Mouse (Mus musculus) heart, embryonic 11.5 days (tissue): ENCODE data around the gene Spock1. TPM values are rescaled to one million over a fixed set of nuclear protein-coding genes. Genes with fewer than 3 reads are reported as not detected.

Source experiments
- ATAC-seq: fragments of 200-750 bp; cut with Nextera tagmentation; replicated peaks from 2 replicates; pipeline ENCODE4 v1.8.0; 2017; ENCODE audit warnings: moderate library complexity; ENCODE audit not compliant: insufficient number of reproducible peaks, low FRiP score, low TSS enrichment
- H3K27ac ChIP-seq: fragments of 300-500 bp; sonication (generic); 2 replicates; pipeline ENCODE4 v1.5.1; 2014; ENCODE audit warnings: mild to moderate bottlenecking, low read depth, low read length
- H3K27me3 ChIP-seq: fragments of 300-500 bp; sonication (generic); 2 replicates; pipeline ENCODE4 v1.6.1; 2014; ENCODE audit warnings: mild to moderate bottlenecking, low read length, mixed read lengths; ENCODE audit not compliant: control insufficient read depth, insufficient read depth
- H3K36me3 ChIP-seq: fragments of 300-500 bp; sonication (generic); 2 replicates; pipeline ENCODE4 v1.6.1; 2014; ENCODE audit warnings: mild to moderate bottlenecking, low read length, moderate library complexity, mixed read lengths; ENCODE audit not compliant: control insufficient read depth, insufficient read depth
- H3K4me1 ChIP-seq: fragments of 300-500 bp; sonication (generic); 2 replicates; pipeline ENCODE4 v1.6.1; 2014; ENCODE audit warnings: low read length; ENCODE audit not compliant: control insufficient read depth, insufficient read depth
- H3K4me2 ChIP-seq: fragments of 300-500 bp; sonication (generic); 2 replicates; pipeline ENCODE4 v1.6.1; 2014; ENCODE audit warnings: mild to moderate bottlenecking, moderate library complexity
- H3K4me3 ChIP-seq: fragments of 300-500 bp; sonication (generic); 2 replicates; pipeline ENCODE4 v1.5.1; 2014; ENCODE audit warnings: low read depth, low read length
- H3K9ac ChIP-seq: fragments of 300-500 bp; sonication (generic); 2 replicates; pipeline ENCODE4 v1.6.1; 2014; ENCODE audit warnings: mild to moderate bottlenecking, low read depth, low read length, moderate library complexity
- H3K9me3 ChIP-seq: fragments of 300-500 bp; sonication (generic); replicated peaks from 2 replicates; pipeline ENCODE4 v1.6.1; 2016; ENCODE audit warnings: low read length; ENCODE audit not compliant: control insufficient read depth
- WGBS: fragments of 180-500 bp; shearing (Covaris S2); extraction: QIAGEN DNeasy Blood & Tissue Kit; methylation state at CpG from one replicate; pipeline ENCODE4 v1.1.7; 2014; ENCODE audit not compliant: insufficient replicate concordance; 5-methylcytosine and 5-hydroxymethylcytosine counted together
- polyA plus RNA-seq: library from polyadenylated mRNA; unstranded; fragments of >200 nt; fragmentation: Nextera tagmentation; extraction: Ambion mirVana; gene quantifications from 2 replicates; pipeline ENCODE4 v1.2.1, GENCODE M21; 2014

Spock1 gene
- polyA plus RNA-seq, 1 experiment from 2014 or later = 0.69 TPM

DNA sequence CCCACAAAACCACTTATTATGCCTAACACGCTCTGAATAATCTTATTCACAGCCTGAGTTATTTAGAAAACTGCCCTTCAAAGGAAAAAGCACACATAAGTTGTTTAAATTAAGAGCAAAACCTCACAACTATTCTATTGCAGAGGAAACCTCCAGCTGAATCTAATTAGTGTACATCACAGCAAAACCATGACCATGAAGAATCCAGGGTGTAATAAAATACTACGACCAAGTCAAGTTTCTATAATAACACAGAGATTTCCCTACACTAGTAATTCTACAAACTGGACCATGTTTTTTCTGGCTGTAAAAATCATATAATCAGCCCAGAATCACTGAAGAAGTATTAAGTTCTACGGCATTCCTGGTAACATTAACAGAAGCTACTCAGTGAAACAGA is 240.5 kb downstream of the Spock1 start:
- no peak for ATAC-seq
- Histone ChIP-seq H3K27me3 (no peaks in the 10 kb centered on the region), H3K9me3 (no peaks in the 10 kb centered on the region), H3K4me3 (no peak overlapping the region), H3K9ac (no peak overlapping the region), H3K27ac (no peak overlapping the region), H3K4me1 (no peaks in the 10 kb centered on the region; the same call in 1 of the 2 replicates), H3K36me3 (no peaks in the 10 kb centered on the region), H3K4me2 (no peak overlapping the region)
- WGBS = 83% methylated on average over 3 of the region's 3 CpGs

DNA sequence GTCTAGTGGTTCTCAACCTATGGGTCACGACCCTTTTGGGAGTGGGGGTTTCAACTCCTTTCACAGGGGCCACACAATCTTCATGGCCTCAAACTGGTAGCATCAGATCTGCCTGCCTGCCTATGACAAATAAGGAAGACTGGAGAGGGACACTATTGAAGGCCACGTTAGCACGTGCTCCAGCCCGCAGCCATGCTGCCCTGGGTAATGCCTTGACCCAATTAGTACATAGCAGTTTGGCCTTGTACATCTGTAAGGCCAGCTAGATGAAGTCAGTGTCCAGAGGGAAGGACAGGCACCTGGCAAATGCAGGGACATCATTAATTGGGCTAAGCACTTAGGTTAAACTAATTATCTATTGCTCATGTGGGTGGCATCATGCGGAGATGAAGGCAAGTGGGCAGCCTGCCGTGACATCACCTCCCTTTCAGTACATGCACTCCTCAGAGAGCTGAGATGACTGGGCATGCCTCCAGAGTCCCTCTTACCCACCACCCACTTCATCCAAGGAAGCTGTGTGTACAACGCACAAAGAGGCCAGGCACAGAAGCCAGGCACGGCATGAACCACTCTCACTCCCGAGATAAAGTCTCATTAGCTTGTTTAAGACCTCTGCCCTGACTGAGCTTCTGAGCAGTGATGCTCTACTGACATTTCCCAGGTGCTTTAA is 241.8 kb downstream of the Spock1 start:
- no peaks in the 10 kb centered on the region for H3K9me3 ChIP-seq
- H3K27ac ChIP-seq = no peak overlapping the region

DNA sequence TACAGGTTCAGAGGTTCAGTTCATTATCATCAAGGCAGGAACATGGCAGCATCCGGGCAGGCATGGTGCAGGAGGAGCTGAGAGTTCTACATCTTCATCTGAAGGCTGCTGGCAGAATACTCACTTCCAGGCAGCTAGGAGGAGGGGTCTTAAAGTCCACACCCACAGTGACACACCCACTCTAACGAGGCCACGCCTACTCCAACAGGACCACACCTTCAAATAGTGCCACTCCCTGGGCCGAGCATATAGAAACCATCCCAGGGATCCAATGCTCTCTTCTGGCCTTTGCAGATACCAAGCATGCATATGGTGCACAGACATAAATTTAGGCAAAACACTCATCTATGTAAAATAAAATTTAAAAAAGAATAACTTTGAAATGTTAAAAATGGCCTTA is 245.6 kb downstream of the Spock1 start:
- peak; percentile 80; the same call in 1 of the 2 replicates for ATAC-seq
- Histone ChIP-seq H3K4me2 (no peak overlapping the region), H3K4me3 (no peak overlapping the region)

More for the DNA sequence above, 241.8 kb downstream of the Spock1 start:
- Histone ChIP-seq H3K4me2 (no peak overlapping the region), H3K9ac (no peak overlapping the region), H3K27me3 (no peaks in the 10 kb centered on the region), H3K36me3 (no peaks in the 10 kb centered on the region), H3K4me3 (no peak overlapping the region), H3K4me1 (no peaks in the 10 kb centered on the region; the same call in 1 of the 2 replicates)
- WGBS = 50% methylated on average over 9 of the region's 9 CpGs
- no peak for ATAC-seq

DNA sequence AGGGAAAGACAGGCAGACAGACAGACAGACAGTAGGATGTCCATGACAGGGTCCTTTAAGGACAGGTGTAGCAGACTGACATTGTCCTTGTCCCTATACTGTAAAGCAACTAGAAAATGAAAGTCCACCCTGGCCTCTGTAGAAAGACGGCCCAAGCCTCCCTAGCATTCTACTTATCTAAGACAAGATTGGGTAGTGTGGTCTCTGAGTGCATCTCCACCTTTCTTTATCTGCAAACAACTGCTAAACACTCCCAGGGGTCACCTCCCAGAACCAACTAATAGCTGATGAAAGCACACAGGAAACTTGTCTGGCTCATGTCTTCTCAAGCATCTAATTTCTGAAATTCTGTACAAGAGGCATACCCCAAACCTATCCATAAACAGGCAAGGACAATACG is 247.6 kb downstream of the Spock1 start:
- Histone ChIP-seq H3K36me3 (no peaks in the 10 kb centered on the region), H3K4me1 (peaks cover 11% of the 10 kb centered on the region; the same call in 1 of the 2 replicates), H3K27ac (peak overlapping the region; percentile 47), H3K9ac (no peak overlapping the region), H3K9me3 (no peaks in the 10 kb centered on the region), H3K27me3 (0 out of 2 replicates have a peak, but pooled peaks cover 5% of the 10 kb centered on the region), H3K4me3 (no peak overlapping the region), H3K4me2 (no peak overlapping the region)
- WGBS = 59% methylated on average over 2 of the region's 2 CpGs
- 0 out of 2 replicates have a peak, but pooled peaks have one; percentile 70 for ATAC-seq

More for the DNA sequence above, 245.6 kb downstream of the Spock1 start:
- no peak overlapping the region for H3K9ac ChIP-seq
- H3K27ac ChIP-seq = no peak overlapping the region
- H3K36me3 ChIP-seq = no peaks in the 10 kb centered on the region
- H3K4me1 ChIP-seq = no peaks in the 10 kb centered on the region; the same call in 1 of the 2 replicates
- no peaks in the 10 kb centered on the region for H3K9me3 ChIP-seq
- H3K27me3 ChIP-seq = no peaks in the 10 kb centered on the region
- WGBS = 64% methylated on average over 4 of the region's 4 CpGs

DNA sequence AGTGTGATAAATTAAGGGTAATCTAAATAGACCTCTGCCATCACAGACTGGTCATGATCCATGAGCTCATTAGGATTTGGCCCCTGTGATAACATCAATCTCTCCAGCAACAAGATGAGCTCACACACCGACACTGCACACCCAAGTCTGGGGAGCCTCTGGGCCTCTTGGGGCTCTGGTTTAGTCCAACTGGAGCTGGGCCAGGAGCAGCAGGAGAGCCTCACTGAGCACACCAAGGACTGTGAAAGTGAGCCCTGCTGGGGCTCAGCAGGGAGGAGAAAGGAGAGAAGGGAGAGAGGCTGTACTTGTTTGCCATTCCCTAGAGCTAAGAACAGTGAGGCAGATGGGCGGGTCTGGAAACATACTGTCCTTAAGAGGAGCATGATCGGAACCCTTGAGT is 248.3 kb downstream of the Spock1 start:
- Histone ChIP-seq H3K27ac (peak overlapping the region; percentile 47; the same call in 1 of the 2 replicates), H3K4me3 (no peak overlapping the region), H3K9ac (peak overlapping the region; percentile 43; the same call in 1 of the 2 replicates), H3K9me3 (no peaks in the 10 kb centered on the region), H3K36me3 (no peaks in the 10 kb centered on the region), H3K4me1 (peaks cover 11% of the 10 kb centered on the region; the same call in 1 of the 2 replicates), H3K4me2 (no peak overlapping the region), H3K27me3 (0 out of 2 replicates have a peak, but pooled peaks cover 5% of the 10 kb centered on the region)
- WGBS = 68% methylated on average over 3 of the region's 3 CpGs
- ATAC-seq = no peak

DNA sequence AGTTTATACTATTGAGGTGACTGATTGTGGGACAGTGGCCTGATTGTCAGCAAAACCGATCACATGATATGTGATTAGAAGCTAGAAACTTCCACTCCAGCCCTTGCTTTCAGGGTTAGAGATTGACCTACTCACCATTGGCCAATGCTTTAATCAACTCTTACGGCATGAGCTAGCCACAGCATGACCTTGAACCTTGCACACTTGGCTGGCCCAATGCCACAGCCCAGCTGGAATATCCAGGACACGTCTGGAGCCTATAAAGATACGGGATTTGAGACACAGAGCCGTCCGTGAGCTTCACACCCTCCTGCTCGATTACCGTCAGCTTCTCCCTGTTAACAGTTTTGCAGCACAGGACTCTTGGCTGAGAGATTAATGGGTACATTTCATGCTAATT is 251.5 kb downstream of the Spock1 start:
- Histone ChIP-seq H3K9me3 (no peaks in the 10 kb centered on the region), H3K4me3 (no peak overlapping the region), H3K36me3 (no peaks in the 10 kb centered on the region), H3K9ac (no peak overlapping the region), H3K27ac (no peak overlapping the region), H3K4me1 (peaks cover 11% of the 10 kb centered on the region; the same call in 1 of the 2 replicates), H3K27me3 (0 out of 2 replicates have a peak, but pooled peaks cover 5% of the 10 kb centered on the region), H3K4me2 (no peak overlapping the region)
- no peak for ATAC-seq
- 72% methylated on average over 8 of the region's 8 CpGs for WGBS

DNA sequence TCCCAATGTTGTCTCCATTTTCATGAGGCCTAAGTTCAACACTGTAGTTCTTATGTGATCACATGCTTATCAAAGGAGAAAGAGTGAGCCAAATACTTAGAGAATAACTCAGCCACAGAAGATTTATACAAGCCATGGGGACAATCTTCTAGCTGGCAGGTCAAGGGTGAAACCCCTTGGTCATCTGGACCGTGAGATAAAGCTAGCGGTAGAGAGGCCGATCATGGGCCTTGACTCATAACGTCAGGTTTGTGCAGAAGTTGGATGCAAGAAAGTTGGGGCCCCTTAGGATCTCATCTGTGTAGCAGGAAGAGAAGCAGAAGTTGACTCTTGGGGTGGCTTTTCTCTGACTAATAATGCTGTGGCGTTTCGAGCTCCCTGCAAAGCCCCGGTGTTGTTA is 253.8 kb downstream of the Spock1 start:
- Histone ChIP-seq H3K4me3 (no peak overlapping the region), H3K36me3 (no peaks in the 10 kb centered on the region), H3K27me3 (0 out of 2 replicates have a peak, but pooled peaks cover 5% of the 10 kb centered on the region), H3K27ac (peak overlapping the region; percentile 37), H3K9ac (no peak overlapping the region), H3K4me1 (peaks cover 11% of the 10 kb centered on the region; the same call in 1 of the 2 replicates), H3K9me3 (no peaks in the 10 kb centered on the region), H3K4me2 (no peak overlapping the region)
- ATAC-seq = peak; percentile 57
- WGBS = 74% methylated on average over 7 of the region's 7 CpGs

DNA sequence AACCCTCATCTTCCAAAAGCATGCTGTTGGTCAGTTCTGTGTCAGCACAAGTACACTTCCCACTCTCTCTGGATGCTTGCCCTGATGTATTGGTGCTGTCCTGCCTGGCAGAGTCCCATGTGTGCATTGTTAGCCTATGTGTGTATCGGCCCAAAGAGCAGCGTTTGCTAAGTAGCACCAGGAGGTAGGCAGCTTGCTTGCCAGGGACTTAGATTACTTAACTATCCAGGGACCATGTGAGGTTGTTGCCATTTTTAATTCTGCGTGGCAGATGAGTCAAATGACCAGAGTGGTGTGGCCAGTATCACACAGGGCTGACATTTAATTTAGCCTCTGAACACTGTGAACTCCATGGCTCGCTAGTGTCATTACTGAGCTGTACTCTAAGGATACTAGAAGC is 256.9 kb downstream of the Spock1 start:
- H3K9ac ChIP-seq = no peak overlapping the region
- no peaks in the 10 kb centered on the region for H3K36me3 ChIP-seq
- H3K4me1 ChIP-seq = peaks cover 6% of the 10 kb centered on the region; the same call in 1 of the 2 replicates
- no peaks in the 10 kb centered on the region for H3K27me3 ChIP-seq
- H3K27ac ChIP-seq = no peak overlapping the region
- H3K4me3 ChIP-seq = no peak overlapping the region
- H3K9me3 ChIP-seq = no peaks in the 10 kb centered on the region
- H3K4me2 ChIP-seq = no peak overlapping the region
- ATAC-seq = no peak
- WGBS = 77% methylated on average over 4 of the region's 4 CpGs

DNA sequence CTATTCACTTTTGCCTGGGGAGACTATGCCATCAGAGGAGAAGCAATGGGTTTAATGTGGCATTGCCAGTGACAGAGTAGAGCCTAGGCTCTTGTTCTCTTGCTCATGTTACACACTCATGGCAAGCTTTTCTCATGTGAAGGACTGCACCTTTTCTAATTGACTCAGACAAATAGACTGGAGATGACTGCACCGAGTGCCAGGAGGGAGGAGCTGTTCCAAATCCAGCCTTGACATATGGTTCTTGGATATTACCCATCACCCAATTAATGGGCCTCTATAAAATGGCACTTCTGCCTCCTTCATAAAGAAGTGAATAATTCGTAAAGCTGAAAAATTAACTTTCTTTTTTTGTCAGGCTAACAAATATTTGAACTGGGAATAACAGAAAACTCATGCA is 259.3 kb downstream of the Spock1 start:
- no peak overlapping the region for H3K4me2 ChIP-seq
- H3K4me3 ChIP-seq = no peak overlapping the region
- H3K36me3 ChIP-seq = no peaks in the 10 kb centered on the region
- H3K9me3 ChIP-seq = no peaks in the 10 kb centered on the region
- H3K27me3 ChIP-seq = no peaks in the 10 kb centered on the region
- ATAC-seq = no peak
- H3K9ac ChIP-seq = no peak overlapping the region
- H3K27ac ChIP-seq = no peak overlapping the region
- H3K4me1 ChIP-seq = no peaks in the 10 kb centered on the region
- 74% methylated on average over 2 of the region's 2 CpGs for WGBS
